Mouse (Mus musculus) CD4-positive helper T cell, adult 2 months (primary cell): ENCODE measurements around the gene Aig1.

Source experiments
- DNase-seq: peaks from one replicate; pipeline ENCODE4 v3.0.0-alpha.2; 2012; ENCODE audit warnings: low read depth, missing footprints, low spot score

Aig1 gene

GRCm38 (mm10) chr10:13850071-13850470 lies 18.7 kb downstream of the Aig1 start:
- DNase-seq: no peak

- no peak for DNase-seq
Measured at GRCm38 (mm10) chr10:13849205-13849604, 19.6 kb downstream of the Aig1 start.

GRCm38 (mm10) chr10:13844864-13845263 lies 23.9 kb downstream of the Aig1 start:
- no peak for DNase-seq

- DNase-seq: no peak
Measured at GRCm38 (mm10) chr10:13843746-13844145, 25.0 kb downstream of the Aig1 start.

GRCm38 (mm10) chr10:13842855-13843254 lies 25.9 kb downstream of the Aig1 start:
- DNase-seq: no peak

- DNase-seq: no peak
Measured at GRCm38 (mm10) chr10:13838511-13839126, 30.2 kb downstream of the Aig1 start.

GRCm38 (mm10) chr10:13837709-13838456 lies 30.9 kb downstream of the Aig1 start:
- no peak for DNase-seq

- DNase-seq: no peak
Measured at GRCm38 (mm10) chr10:13836956-13837355, 31.8 kb downstream of the Aig1 start.

GRCm38 (mm10) chr10:13835737-13836475 lies 32.9 kb downstream of the Aig1 start:
- DNase-seq: no peak

GRCm38 (mm10) chr10:13834056-13834455 lies 34.7 kb downstream of the Aig1 start:
- no peak for DNase-seq

GRCm38 (mm10) chr10:13833066-13833566 lies 35.7 kb downstream of the Aig1 start:
- no peak for DNase-seq

GRCm38 (mm10) chr10:13832546-13833033 lies 36.2 kb downstream of the Aig1 start:
- DNase-seq: peak; percentile 53

GRCm38 (mm10) chr10:13827150-13827549 lies 41.6 kb downstream of the Aig1 start:
- no peak for DNase-seq

GRCm38 (mm10) chr10:13813591-13813990 lies 55.2 kb downstream of the Aig1 start:
- DNase-seq: no peak

GRCm38 (mm10) chr10:13808291-13808690 lies 60.5 kb downstream of the Aig1 start:
- DNase-seq: no peak

- no peak for DNase-seq
Measured at GRCm38 (mm10) chr10:13806806-13807205, 62.0 kb downstream of the Aig1 start.

GRCm38 (mm10) chr10:13801296-13801695 lies 67.5 kb downstream of the Aig1 start:
- DNase-seq: no peak

GRCm38 (mm10) chr10:13793458-13793857 lies 75.3 kb downstream of the Aig1 start:
- no peak for DNase-seq

- DNase-seq: no peak
Measured at GRCm38 (mm10) chr10:13792788-13793187, 76.0 kb downstream of the Aig1 start.

- no peak for DNase-seq
Measured at GRCm38 (mm10) chr10:13789604-13790003, 79.2 kb downstream of the Aig1 start.

- DNase-seq: no peak
Measured at GRCm38 (mm10) chr10:13788057-13788456, 80.7 kb downstream of the Aig1 start.

- DNase-seq: no peak
Measured at GRCm38 (mm10) chr10:13782774-13783173, 86.0 kb downstream of the Aig1 start.
